Mouse (Mus musculus): ENCODE results near the gene Lpcat2b.

DNA sequence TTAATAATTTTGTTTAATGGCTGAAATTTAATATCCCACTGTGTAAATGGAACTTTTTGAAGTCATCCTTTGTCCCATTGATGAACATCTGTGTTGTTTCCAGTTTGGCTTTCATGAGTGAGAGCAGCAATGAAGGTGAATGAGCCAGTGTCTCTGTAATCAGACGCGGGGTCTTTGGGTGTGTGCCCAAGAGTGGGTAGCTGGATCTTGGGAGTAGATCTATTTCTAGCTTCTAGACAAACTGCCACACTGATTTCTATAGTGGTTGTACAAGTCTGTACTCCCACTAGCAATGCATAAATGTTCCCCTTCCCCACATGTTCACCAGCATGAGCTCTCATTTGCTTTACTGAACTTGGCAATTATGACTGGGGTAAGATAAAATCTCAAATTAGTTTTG, 42.0 kb upstream of the Lpcat2b start:
- TF ChIP-seq CTCF (IDR thresholded peaks at IDR 0.05; ENCODE audit: low read depth, low read length), result no peak
- no peak for TF ChIP-seq POLR2A (IDR thresholded peaks at IDR 0.05; ENCODE audit: borderline replicate concordance, low read depth, low read length)

Data from bone marrow macrophage, adult 2 months (primary cell).